Mouse (Mus musculus) urinary bladder, postnatal 36 days (tissue): ENCODE data around the gene Pdcd11.
"Not testable (repeated sequence)": the region's sequence is repeated elsewhere in the genome, so short reads cannot be mapped to it uniquely, and the experiment has no call there.

Experiments used
- DNase-seq, 2 experiments: peaks; one replicate each; pipeline ENCODE4 v3.0.0; 2022; ENCODE audit warnings: low spot score in 2 of 2, mixed read lengths in 1 of 2

Pdcd11 gene

GRCm38 (mm10) chr19:47128164-47128563 lies 37.6 kb downstream of the Pdcd11 start:
- no peak for DNase-seq

GRCm38 (mm10) chr19:47128835-47129234 lies 38.3 kb downstream of the Pdcd11 start:
- no peak for DNase-seq

- no peak for DNase-seq
Observed at GRCm38 (mm10) chr19:47130551-47131125, 40.1 kb downstream of the Pdcd11 start.

GRCm38 (mm10) chr19:47133161-47133560 lies 42.6 kb downstream of the Pdcd11 start:
- no peak for DNase-seq

GRCm38 (mm10) chr19:47135568-47135967 lies 45.0 kb downstream of the Pdcd11 start:
- DNase-seq = no peak

GRCm38 (mm10) chr19:47136170-47136569 lies 45.6 kb downstream of the Pdcd11 start:
- DNase-seq = no peak

GRCm38 (mm10) chr19:47137051-47137581 lies 46.5 kb downstream of the Pdcd11 start:
- DNase-seq = peak; percentile 18 to 63

GRCm38 (mm10) chr19:47137771-47138421 lies 47.3 kb downstream of the Pdcd11 start, which contains the start of gene Calhm2:
TSS of gene Calhm2 (minus strand) at chr19:47138294.
- DNase-seq = peak; percentile 45 to 69

GRCm38 (mm10) chr19:47139611-47140010 lies 49.0 kb downstream of the Pdcd11 start:
- DNase-seq = not testable (repeated sequence)

GRCm38 (mm10) chr19:47142438-47142837 lies 51.9 kb downstream of the Pdcd11 start:
- DNase-seq = no peak

- no peak for DNase-seq
Observed at GRCm38 (mm10) chr19:47144154-47144553, 53.6 kb downstream of the Pdcd11 start, which contains the start of gene Calhm1. TSS of gene Calhm1 (minus strand) at chr19:47144254.

- DNase-seq = no peak
Observed at GRCm38 (mm10) chr19:47148267-47148847, 57.8 kb downstream of the Pdcd11 start.

GRCm38 (mm10) chr19:47149854-47150253 lies 59.3 kb downstream of the Pdcd11 start:
- DNase-seq = no peak

- no peak for DNase-seq
Observed at GRCm38 (mm10) chr19:47151332-47152061, 60.9 kb downstream of the Pdcd11 start.

- no peak for DNase-seq
Observed at GRCm38 (mm10) chr19:47152062-47152369, 61.4 kb downstream of the Pdcd11 start.

GRCm38 (mm10) chr19:47153767-47154166 lies 63.2 kb downstream of the Pdcd11 start:
- no peak for DNase-seq

- DNase-seq = no peak
Observed at GRCm38 (mm10) chr19:47157664-47158063, 67.1 kb downstream of the Pdcd11 start, which contains the start of gene Calhm3. TSS of gene Calhm3 (minus strand) at chr19:47157764.

GRCm38 (mm10) chr19:47161669-47162068 lies 71.1 kb downstream of the Pdcd11 start:
- DNase-seq = no peak

- DNase-seq = no peak
Observed at GRCm38 (mm10) chr19:47163176-47163744, 72.7 kb downstream of the Pdcd11 start.

- no peak for DNase-seq
Observed at GRCm38 (mm10) chr19:47166758-47167157, 76.2 kb downstream of the Pdcd11 start.

- no peak for DNase-seq
Observed at GRCm38 (mm10) chr19:47167617-47168214, 77.1 kb downstream of the Pdcd11 start.
